Mouse (Mus musculus): ENCODE measurements around the gene Hsd17b12.
A peak's percentile ranks its signal among the peaks of the same experiment; 100 is the strongest.

Gene Hsd17b12

GRCm38 (mm10) chr2:94157592-94158519 is at the start of gene Hsd17b12:
Hsd17b12 (minus strand) TSS chr2:94157964.
- peak; percentile 99 for DNase-seq

- DNase-seq = no peak
Measured at GRCm38 (mm10) chr2:94184906-94185305, 27.1 kb upstream of the Hsd17b12 start.

- DNase-seq = no peak
Measured at GRCm38 (mm10) chr2:94184142-94184541, 26.4 kb upstream of the Hsd17b12 start.

GRCm38 (mm10) chr2:94179030-94179407 is 21.3 kb upstream of the Hsd17b12 start:
- no peak for DNase-seq

GRCm38 (mm10) chr2:94178321-94179029 is 20.7 kb upstream of the Hsd17b12 start:
- DNase-seq = peak; percentile 89

- no peak for DNase-seq
Measured at GRCm38 (mm10) chr2:94177294-94177693, 19.5 kb upstream of the Hsd17b12 start.

- no peak for DNase-seq
Measured at GRCm38 (mm10) chr2:94176381-94176780, 18.6 kb upstream of the Hsd17b12 start.

- no peak for DNase-seq
Measured at GRCm38 (mm10) chr2:94173549-94173948, 15.8 kb upstream of the Hsd17b12 start.

GRCm38 (mm10) chr2:94163207-94163606 is 5.4 kb upstream of the Hsd17b12 start:
- DNase-seq = no peak

GRCm38 (mm10) chr2:94162141-94162540 is 4.4 kb upstream of the Hsd17b12 start:
- DNase-seq = no peak

GRCm38 (mm10) chr2:94158520-94158884 is 738 bp upstream of the Hsd17b12 start:
- DNase-seq = no peak

- no peak for DNase-seq
Measured at GRCm38 (mm10) chr2:94157051-94157450, 713 bp downstream of the Hsd17b12 start.

- no peak for DNase-seq
Measured at GRCm38 (mm10) chr2:94145146-94145542, 12.6 kb downstream of the Hsd17b12 start.

- DNase-seq = no peak
Measured at GRCm38 (mm10) chr2:94144520-94145145, 13.1 kb downstream of the Hsd17b12 start.

- no peak for DNase-seq
Measured at GRCm38 (mm10) chr2:94141293-94141692, 16.5 kb downstream of the Hsd17b12 start.

- no peak for DNase-seq
Measured at GRCm38 (mm10) chr2:94138469-94139390, 19.0 kb downstream of the Hsd17b12 start.

GRCm38 (mm10) chr2:94136837-94137236 is 20.9 kb downstream of the Hsd17b12 start:
- no peak for DNase-seq

GRCm38 (mm10) chr2:94128496-94128895 is 29.3 kb downstream of the Hsd17b12 start:
- no peak for DNase-seq

- DNase-seq = peak; percentile 19
Measured at GRCm38 (mm10) chr2:94122182-94123041, 35.4 kb downstream of the Hsd17b12 start.

GRCm38 (mm10) chr2:94103758-94104157 is 54.0 kb downstream of the Hsd17b12 start:
- DNase-seq = no peak

- DNase-seq = no peak
Measured at GRCm38 (mm10) chr2:94089901-94090300, 67.9 kb downstream of the Hsd17b12 start.
